Mouse (Mus musculus): ENCODE measurements around the gene Mgat3.

Gene Mgat3

GRCm38 (mm10) chr15:80152663-80153062, 20.9 kb upstream of the Mgat3 start:
- no peak for DNase-seq

- DNase-seq: no peak
These were observed 19.8 kb upstream of the Mgat3 start for GRCm38 (mm10) chr15:80153757-80154156.

- DNase-seq: no peak
These were observed 17.8 kb upstream of the Mgat3 start for GRCm38 (mm10) chr15:80155707-80156106.

- peak; percentile 45 to 65 for DNase-seq
These were observed 16.2 kb upstream of the Mgat3 start for GRCm38 (mm10) chr15:80157197-80157943.

- DNase-seq: peak in 1 of 2 experiments; percentile 35
These were observed 15.4 kb upstream of the Mgat3 start for GRCm38 (mm10) chr15:80158001-80158706.

- no peak for DNase-seq
These were observed 14.8 kb upstream of the Mgat3 start for GRCm38 (mm10) chr15:80158707-80159090.

- no peak for DNase-seq
These were observed 14.1 kb upstream of the Mgat3 start for GRCm38 (mm10) chr15:80159286-80159901.

DNA sequence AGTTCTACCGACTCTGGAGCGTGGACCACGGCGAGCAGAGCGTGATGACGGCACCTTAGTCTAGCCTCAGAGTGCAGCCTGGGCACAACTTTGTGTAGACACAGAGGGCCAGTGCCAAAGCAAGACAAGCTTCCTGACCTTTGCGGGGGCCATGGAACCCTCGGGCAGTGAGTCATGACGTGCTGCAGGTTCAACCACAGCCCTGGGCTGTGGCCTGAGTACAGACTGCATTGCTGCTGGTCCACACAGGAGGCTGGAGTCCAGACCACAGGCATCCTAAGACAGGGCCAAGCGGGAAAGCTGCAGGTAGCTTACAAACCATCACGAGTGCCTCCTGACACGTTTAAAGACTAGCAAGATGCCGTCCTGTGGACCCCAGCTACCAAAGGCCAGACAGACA, 13.3 kb upstream of the Mgat3 start:
- DNase-seq: no peak

DNA sequence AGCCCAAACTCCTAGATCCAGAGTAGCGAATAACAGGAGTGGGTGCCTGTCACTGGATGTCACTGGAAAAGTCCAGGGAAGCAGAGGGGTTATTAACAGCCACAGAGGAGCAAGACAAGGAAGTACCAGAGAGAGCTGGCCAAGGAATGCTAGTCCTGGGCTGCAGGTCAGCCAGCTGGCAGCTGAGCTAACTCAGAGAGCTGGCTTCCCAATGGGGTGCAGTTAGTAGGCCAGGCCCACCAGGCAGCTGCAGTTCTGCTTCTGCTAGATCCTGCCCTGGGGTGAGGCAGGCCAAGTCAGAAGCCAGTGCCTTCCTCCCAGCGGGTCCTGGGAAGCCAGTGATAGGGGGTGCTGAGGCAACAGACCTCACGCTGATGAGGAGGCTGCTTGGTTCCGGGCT, 12.8 kb upstream of the Mgat3 start:
- peak; percentile 49 to 62 for DNase-seq

DNA sequence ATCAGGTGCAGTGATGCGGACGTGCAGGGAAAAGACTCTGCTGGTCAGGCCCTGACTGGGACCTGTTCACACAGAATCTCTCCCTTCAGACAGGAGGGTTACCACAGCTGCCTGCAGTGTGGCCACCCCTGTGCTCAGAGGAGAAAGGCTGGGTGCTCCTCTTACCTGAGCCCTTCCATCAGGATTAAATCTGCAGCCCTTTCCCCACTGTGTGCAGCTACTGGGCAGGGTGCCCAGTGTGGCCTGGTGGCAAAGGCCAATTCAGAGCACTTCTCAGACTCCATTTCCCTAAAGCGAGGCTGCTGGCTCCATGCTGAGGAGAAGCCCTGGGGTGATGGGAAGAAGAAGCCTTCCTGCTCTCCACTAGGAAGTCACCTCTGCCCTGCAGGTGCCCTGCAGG, 12.3 kb upstream of the Mgat3 start:
- peak; percentile 40 to 54 for DNase-seq

DNA sequence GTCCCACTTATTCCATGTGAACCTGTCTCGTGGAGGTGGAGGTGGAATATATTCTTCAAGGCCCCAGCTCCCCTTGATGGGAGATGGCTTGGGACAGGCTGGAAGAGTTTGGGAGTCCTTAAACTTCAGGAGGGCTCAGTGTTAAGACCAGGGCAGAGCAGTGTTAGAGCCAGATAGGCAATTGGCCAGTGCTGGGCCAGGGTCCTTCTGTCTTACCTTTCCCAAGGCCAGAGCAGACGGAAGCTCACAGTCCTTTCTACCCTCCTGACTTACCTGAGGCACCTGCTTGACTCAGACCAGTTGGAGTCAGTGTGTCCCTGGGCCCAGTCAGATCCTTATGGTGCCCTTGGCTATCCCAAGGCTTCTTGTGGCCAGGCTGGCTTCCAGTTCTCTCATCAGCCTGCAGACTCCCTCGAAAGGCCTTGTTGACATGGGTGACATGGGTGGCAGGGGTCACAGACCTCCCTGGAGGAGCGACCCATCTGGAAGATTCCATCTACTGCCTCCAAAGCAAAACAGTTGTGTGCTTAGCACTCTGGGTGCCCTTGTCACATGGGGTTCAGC, 11.0 kb upstream of the Mgat3 start:
- DNase-seq: peak in 1 of 2 experiments; percentile 52

DNA sequence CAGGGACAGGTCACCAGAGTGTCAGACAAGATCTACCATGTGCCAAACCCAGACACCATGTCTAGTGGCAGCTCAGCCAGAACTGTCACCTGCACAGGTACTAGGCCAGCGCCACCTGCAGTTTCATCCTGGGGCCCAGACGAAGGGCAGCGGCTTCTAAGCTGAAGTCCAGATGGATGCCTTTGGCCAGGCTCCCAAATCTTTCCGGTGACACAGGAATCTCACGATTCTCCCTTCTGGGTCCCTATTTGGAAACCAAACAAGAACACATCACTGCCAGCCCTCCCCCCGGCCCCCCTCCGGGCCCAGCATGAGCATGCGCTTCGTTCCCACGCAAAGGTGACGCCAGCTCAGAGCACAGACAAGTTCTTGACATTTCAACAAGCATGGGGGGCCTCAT, 10.2 kb upstream of the Mgat3 start:
- peak; percentile 99 for DNase-seq

DNA sequence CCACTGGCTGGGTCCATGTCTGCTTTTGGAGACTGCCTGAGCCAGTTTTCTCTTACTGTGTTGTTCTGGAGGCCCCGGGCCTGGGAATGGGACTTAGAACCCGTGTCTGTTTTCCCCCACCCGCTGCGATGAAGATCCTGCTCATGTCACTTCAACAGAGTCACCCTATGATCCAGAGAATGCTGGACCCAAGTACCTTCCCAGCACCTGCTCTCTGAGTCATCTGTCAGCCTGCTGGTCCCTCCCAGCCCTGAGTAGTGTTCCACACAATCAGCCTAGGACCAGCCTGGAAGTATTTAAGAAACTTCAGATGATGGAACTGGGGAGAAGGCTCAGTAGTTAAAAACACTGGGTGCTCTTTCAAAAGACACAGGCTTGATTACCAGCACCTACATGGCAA, 9.8 kb upstream of the Mgat3 start:
- DNase-seq: no peak

GRCm38 (mm10) chr15:80165396-80165795, 8.1 kb upstream of the Mgat3 start:
- DNase-seq: peak; percentile 80 to 84

- DNase-seq: no peak
These were observed 4.0 kb upstream of the Mgat3 start for GRCm38 (mm10) chr15:80169484-80169883.

GRCm38 (mm10) chr15:80170357-80170756, 3.2 kb upstream of the Mgat3 start:
- DNase-seq: peak; percentile 68 to 71

DNA sequence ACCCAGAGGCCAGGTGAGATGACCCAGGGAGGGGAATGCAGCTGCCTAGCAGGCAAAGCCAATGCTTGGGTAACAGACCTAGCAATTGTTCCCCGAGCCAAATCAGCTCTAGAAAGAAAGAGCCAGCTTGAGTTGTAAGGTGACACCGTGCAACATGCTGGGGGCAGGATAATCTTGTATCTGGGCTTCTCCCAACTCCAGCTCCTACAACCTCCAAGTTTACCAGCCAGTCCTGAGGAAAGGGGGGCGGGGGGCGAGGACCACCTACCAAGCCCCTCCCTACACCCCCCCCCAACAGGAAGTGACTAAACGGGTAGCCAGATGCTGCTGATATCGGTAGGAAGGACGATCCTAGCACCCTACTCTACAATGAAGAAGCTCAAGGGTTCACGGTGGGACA, 2.2 kb upstream of the Mgat3 start:
- DNase-seq: no peak

DNA sequence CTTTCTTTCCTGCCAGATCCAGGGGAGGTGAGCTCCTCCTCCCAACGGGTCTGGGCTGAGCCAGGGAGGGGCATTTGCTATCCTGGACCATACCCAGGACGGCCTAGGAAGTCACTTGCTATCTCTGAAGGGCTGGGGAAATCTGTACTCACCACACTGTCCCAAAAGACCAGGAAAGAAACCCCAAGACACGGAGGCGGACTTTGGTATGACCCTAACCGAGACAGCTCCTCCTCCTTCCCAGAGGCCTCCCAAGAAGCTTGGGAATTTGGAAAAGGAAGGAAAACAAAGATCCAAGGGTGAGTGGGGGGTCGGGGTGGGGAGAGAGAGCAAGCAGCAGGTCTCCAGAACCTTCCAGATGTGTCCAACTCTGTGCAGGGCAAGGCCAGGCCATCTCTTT, 1.7 kb upstream of the Mgat3 start:
- DNase-seq: no peak

DNA sequence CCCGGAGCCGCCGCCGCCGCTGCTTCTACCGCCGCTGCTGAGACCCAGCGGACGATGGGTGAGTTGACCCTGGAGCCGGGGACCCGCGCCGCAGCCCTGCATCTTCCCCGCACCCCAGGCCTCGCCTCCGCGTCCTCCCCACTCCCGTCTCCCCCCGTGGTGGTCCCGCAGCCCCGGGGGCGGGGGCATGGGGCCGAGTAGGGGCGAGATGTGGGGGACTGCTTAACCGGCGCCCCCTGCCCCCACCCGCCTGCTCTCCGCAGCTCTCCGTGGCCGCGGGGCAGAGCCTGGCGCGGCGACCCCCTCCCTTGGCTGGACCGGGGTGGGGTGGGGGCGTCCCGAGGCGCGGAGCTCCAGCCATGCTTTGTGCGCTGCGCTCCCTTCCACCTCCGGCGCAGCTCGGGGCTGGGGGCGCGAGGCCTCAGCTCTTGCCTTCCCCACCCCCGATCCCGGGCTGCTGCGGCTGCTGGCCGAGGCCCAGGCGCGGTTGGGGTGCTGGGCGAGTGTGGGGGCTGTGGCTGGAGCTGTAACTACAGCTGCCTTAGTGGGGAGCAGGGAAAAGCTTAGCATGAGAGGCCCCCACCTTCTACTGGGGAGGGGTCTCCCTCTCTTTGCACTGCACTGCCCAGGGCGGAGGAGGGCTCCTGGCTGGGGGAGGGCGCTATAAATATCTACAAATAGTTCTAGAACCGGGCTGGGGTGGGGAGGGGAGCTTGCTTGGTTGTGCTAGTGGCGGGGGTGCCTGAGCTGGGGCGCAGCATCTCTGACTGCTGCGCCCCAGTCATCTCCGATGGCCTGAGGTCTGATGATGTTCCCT, 468 bp downstream of the Mgat3 start:
- peak; percentile 68 to 78 for DNase-seq

DNA sequence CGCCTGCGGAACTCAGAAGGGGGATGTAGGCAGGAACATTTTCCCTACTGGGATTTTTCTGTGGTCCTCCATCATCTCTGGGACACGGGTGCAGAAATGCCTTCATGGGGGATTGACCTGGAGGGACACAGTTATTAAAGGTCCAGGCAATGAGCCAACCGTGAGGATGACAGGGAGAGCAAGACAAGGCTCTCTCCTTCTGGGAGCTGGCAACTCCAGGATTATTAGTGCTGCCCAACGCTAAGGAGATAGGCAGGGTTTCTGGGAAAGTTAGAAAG, 1.0 kb downstream of the Mgat3 start:
- DNase-seq: peak; percentile 64 to 67

DNA sequence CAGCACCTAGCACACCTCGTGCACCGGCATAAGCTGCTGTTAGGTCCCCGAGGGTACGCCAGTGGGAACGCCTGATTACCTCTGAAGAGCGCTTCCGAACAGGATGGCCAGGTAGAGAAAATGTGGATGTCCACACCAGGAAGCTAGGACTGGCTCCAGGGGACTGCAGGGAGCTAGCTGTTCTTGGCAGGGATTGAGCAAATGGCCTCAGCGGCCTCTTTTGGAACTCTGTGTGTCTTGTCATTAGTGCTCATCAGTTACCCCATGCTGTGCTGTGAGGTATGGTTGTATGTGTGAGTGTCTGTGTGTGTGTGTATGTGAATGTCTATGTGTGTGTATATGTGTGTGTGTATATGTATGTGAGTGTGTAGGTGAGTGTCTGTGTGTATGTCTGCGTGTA, 1.8 kb downstream of the Mgat3 start:
- peak; percentile 75 to 77 for DNase-seq

GRCm38 (mm10) chr15:80175756-80176155, 2.2 kb downstream of the Mgat3 start:
- peak; percentile 47 to 59 for DNase-seq

GRCm38 (mm10) chr15:80181561-80181960, 8.0 kb downstream of the Mgat3 start:
- DNase-seq: no peak
